Mouse (Mus musculus) kidney, postnatal 36 days (tissue): ENCODE results near the gene Sdf4.

Experiments
- DNase-seq, 2 experiments: peaks; one replicate each; pipeline ENCODE4 v3.0.0; 2021 to 2022; ENCODE audit warnings: mixed read lengths in 2 of 2

Gene Sdf4

DNA sequence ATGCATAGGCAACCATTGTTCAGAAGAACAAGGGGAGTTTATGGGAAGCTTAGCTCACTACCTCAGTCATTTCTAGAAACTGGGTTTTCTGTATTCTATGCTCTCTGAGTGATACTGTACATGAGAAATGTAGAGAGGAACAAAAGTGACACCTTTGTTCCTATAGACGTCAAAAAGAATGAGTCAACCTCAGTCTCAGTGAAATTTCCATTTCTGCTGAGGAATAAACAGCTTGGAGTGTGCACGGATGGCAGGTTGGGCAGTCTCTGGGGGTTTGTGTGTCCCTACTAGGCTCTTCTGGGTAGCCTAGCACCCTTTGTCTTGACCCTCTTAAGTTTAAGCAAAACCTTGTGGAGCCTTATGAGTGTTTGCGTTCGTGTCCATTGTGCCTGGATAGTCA is 15.7 kb downstream of the Sdf4 start:
- no peak for DNase-seq

DNA sequence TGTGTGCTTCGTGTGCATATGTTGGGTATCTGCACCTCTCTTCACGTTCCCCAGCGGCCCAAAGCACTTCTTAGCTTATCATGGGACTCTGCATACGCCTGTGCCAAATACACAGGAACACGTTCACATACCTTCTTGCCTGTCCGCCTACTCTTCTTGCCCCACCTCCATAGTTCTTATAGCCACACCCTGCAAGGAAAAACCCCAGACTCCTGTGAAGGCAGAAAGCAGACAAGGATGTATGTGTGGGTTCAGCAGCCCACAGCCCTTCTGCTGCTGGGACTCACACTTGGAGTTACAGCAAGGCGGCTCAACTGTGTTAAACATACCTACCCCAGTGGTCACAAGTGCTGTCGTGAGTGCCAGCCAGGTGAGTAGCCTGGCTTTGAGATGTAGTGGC is 21.0 kb downstream of the Sdf4 start, which contains the start of gene Tnfrsf4:
Gene Tnfrsf4, plus strand, starts transcription at position 207 of the 400 bp plus-strand sequence.
- no peak for DNase-seq

DNA sequence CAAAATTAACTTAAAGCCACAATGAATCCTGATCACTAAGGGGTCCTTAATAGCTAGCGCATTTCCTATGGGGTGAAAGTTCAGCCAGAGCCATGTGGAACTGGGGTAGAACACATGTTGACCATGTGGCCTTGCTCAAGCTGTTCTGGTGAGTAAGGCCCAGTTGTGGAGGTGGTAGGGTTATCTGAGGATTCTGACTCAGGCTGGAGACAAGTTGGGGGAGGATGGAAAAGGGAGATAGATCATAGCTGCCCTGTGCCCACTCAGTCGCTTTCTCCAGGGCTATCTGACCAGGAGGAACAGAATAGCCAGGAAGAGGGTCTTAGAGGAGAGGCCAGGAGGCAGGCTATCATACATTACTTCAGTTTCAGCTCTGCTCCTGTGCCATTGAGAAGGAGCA is 21.8 kb downstream of the Sdf4 start:
- no peak for DNase-seq

DNA sequence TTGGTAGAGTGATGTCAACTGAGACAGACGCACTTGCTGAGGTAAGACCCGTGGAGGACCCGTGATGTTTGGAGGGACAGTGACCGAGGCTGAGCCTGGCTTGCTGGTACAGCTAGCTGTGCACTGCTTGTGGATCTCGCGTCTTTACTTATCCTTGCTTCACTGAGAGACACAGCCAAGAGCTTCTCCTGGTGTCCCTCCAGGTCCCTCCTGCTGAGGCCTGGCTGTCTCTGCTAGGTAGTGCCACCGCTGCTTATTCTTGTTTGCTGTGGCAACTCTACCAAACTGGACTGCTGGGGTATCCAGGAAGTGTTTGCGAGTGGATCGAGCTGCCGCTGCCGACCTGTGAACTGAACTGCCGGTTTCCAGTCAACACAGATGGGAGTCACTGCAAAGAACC is 27.1 kb downstream of the Sdf4 start:
- DNase-seq = peak in 1 of 2 experiments; percentile 33

DNA sequence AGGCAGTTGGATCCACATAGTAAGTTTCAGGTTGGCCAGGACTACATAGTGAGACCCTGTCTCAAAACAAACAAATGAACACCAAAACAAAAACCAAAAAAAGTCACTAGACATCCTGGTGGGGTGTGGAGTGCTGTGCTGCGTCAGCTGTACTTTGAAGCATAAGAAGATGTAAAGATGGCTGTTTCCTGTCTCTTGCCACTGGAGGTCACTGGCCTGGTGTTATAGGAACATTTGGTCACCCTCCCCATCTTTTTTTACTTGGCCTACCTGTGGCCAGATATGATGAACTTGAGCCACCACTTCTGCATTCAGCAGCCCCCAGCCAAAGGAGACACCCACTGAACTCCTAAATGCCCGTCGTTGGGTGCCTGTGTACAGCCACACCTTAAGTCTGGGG is 28.7 kb downstream of the Sdf4 start:
- DNase-seq = no peak

DNA sequence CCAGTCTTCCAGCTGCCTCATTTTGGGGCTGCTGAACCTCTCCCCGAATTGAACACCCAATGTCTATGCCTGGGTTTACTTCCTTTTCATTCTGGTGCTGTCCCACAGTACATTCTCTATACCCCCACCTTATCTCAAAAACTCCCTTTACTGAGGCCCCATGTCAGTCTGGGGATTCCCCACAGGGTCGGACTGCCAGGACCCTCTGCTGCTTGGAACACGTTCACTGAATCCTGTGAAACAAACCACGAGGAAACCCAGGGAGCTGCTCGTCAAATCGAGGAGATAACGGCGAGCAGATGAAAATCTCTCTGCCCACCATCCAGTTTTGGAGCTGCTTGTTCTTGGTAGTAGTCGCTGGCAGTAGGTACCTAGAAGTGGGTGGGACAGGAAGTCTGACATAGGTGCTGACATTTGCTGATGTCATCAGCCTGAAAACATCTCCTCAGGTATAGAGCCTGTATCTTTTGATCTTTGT is 29.3 kb downstream of the Sdf4 start:
- DNase-seq = no peak

DNA sequence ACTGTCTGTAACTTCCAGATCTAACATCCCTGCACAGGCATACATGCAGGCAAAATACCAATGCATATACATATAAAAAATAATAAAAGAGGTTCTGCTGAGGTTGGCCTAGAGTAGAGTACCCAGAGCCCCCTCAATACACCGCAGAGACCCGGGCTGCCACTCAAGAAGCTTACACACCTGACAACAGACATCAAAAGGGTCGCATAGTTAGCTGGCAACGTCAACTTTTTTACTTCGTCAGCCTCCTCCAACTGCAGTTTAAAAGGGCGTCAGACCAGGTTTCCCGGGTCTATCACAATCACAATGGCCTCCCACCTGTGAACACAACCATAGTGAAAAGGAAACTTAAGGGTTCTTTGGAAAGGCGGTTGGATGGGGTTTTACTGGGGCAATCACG is 30.8 kb downstream of the Sdf4 start:
- DNase-seq = no peak

DNA sequence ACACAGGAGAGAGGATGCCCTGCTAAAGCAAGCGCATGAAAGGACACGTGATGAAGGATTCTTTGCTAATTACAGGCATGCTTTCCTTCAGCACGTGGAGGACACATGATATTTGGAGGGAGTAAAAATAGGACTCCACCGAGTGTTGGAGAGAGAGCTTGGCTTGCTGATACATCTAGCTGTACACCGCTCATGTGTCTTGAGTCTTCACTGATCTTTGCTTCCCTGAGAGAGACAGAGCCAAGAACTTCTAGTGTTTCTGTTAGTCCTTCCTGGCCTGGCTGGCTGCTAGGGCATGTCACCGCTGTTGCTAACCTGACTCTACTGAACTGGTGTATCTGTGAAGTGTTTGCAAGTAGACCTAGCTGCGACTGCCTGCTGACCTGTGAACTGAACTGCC is 31.5 kb downstream of the Sdf4 start:
- DNase-seq = no peak

DNA sequence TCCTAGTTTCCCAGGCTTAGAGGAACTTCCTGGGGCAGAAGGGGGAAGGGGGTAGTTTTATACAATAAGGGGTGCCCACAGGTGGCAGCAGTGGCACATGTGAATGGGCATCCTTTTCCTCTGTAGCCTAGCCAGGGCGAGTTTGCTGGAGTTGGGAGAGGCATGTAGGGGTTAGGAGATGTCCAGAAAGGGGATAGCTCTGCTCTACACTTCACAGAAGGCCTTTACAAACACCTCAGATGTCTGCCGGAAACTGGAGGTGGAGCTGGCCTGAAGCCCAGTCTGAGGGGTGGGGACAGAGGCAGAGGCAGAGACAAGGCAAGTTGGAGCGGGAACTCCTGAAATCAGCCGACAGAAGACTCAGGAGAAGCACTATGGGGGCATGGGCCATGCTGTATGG is 33.3 kb downstream of the Sdf4 start, which contains the start of gene Tnfrsf18:
Gene Tnfrsf18, plus strand, starts transcription at position 152 of the 400 bp plus-strand sequence.
- DNase-seq = peak; percentile 24 to 69

DNA sequence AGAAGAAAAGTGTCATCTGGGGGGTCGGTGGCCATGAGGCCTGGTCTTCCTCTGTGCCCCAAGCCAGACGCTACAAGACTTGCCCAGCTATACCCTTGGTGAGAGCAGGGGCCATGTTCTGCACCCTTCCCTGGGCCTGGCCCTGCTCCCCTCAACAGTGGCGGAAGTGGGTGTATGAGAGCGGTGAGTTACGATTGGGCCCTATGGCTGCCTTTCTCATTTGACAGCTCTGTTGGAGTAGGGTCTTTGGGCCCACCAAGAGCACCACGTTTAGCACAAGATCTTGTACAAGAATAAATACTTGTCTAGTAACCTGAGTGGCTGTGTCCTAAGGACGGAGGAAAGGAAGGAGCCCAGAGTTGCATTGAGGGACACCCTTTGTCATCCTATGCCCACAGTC is 35.9 kb downstream of the Sdf4 start:
- DNase-seq = no peak

DNA sequence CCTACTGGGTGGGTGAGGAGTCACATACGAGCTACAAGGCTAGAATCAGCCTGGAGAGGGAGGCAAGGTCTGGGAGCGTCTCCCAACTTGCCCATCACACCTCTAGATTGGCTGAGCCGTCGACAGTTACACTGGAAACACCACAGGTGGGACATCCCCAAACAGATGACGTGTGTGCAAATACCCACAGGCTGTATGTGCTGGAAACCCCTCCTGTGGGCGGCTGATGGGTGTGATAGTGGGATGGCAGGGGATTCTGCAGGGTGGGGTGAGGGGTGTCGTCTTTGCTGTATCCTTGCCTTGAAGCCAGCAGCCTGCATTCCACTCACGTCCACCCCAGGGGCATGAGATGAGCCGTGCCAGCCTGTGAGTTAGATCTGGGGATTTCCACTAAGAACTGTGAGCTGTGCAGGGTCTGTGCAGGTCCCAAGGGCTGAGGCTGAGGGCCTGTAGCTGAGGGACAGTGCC is 38.0 kb downstream of the Sdf4 start:
- DNase-seq = no peak

DNA sequence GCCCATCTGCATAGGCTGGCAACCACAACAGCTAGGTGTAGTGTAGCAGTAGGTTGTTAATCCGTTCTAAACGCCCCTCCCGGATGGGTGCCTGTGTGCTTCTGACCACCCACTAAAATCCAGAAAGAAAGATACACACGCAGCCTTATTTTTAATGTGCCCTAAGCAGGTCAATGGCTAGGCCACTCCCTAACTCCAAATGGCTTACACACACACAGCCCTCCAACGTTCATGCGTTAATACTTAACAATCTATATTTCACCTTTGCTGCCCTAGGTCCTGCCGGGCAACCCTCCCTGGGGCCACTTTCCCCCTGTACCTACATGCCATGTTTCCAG is 38.6 kb downstream of the Sdf4 start:
- no peak for DNase-seq

DNA sequence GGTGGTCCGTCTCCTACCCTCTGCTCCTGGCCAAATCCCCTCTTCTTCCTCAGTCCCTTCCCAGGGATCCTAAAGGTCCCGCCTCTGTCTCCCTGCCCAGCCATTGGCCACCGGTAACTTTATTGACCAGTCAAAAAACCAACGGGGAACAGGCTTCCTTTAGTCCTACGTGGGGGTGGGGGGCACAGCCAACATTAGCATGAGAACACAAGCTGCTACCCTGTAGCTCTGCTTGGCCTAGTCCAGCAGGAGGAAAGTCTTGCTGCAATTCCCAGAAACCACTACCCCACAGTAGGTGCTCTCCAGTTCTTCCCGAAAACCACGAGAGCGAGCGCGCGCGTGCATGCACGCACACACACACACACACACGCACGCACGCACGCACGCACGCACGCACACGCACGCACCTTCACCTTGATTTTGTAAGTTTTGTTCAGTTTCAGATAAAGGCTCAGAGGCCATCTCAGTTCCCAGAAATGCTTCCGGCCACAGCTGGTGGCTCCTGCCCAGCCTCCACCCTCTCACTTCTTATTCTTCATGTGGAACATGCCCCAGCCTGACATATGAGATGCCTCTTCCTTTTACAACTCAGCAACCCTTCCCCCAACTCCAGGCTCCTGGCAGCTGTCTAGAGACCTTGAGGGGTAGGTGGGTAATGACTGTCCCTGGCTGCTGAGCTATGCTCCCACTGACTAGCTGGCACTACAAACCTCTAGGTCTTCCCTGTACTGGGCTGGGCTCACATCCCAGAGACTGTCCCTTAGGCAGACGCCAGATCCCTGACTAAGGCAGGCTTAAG is 39.1 kb downstream of the Sdf4 start:
- peak; percentile 82 to 84 for DNase-seq

DNA sequence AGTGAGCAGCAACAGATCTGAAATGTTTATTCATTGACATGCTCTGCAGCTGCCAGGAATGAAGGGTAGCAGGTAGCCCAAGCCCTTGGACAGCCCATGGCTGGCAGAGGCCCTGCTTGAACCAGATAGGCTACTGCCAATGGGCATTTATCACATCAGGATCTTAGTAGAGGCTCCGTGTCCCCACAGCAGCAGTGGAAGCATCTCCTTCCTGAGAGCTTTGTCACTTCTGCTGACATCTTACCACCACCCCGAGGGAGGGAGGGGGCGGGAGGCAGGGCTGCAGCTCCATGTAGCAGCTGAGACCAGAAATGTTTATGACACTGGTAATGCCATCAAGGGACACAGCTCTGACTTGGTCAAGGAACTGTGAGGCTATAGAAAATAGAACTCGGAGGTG is 40.2 kb downstream of the Sdf4 start:
- DNase-seq = no peak

DNA sequence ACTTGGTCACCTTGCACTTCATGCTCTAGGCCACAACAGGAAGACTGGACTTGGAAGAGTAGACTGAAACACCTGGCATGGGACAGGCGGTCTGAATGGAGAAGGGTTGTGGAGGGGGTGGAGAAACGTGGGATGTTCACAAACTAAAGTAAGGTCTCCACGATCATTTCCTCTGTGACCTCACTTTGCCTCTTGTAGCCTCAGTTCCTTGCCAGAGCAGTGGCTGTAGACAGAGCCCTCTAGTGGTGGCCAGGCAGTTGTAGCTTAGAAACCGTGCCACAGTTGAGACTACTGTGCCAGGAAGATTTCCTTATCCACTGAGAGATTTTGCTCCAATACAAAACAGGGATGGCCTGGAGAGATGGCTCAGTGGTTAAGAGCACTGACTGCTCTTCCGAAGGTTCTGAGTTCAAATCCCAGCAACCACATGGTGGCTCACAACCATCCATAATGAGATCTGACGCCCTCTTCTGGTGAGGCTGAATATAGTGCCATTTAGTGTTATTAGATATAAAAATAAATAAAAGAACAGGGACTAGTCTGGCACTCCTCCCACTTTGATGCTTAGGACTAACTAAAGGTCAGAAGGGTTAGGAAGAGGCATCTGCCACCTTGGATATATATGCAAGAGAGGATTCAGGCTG is 40.9 kb downstream of the Sdf4 start:
- DNase-seq = peak; percentile 60 to 74

DNA sequence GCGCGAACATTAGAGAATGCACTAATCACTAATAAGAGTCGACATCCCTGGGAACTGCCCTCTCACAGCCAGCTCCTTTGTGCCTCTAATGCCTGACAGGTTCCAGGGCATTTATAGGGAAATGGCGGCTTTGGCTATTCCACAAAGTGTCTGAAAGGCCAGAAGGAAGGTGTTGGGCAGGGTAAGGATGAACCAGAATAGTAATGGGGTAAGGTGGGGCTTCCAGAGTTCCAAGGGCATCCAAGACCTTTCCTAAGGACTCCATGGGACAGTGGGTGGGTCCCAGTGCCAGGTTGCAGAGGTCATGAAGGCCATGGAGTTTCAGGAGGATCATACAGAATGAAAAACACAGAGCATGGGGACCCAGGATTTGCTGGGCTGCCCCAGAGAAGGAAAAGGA is 41.6 kb downstream of the Sdf4 start:
- no peak for DNase-seq

DNA sequence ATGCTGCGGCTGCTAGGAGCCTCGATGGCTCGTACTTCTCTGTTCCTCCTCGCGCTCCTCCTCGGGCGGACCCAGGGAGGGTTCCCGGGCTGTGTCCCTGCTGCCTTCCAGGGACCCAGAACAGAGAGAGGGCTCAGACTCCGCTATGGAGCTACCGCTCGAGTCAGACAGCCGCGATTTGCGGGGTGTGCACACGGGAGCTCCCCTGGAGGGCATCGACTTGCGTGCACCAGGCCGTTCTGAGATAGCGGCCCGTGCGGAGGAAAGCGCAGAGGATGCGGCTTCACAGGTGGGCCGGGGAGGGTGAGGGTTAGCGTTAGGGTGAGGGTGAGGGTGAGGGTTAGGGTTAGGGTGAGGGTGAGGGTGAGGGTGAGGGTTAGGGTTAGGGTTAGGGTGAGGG is 42.2 kb downstream of the Sdf4 start:
- no peak for DNase-seq

DNA sequence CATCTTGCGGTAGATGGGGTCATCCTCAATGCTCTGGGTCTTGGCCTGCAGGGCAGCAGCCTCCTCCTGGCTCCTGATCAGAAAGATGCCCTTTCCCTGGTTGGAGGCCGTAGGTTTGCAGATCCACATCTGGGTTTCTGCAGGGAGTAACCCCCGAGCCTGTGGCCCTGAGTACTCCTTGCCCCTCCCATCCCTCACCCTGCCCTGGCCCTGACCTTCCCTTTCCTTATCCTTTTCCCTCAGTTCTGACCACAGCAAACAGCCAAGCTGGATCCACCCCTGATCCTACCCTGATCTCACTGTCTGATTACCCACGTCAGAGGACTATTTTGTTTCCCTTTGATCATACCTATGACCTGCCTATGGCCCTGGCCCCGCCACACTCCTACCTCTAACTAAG is 52.1 kb downstream of the Sdf4 start:
- DNase-seq = no peak

DNA sequence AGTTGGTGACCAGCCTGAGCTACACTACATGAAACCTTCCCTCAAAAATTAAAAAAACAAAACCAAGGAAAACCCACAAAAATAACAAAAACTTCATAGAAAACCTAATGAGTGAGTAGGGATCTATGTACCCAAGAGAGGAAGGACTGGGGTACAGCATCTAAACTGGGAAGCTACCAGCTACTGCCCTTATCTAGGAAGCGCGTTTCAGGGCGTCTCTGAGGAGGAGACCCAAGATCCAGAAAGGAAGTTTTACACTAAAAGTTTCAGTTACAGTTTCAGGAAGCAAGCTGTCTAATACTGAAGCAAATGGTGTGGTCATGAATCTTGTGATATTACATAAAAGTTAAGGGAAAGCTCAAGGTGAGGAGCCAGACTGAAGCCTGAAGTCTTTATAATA is 57.1 kb downstream of the Sdf4 start:
- DNase-seq = no peak

DNA sequence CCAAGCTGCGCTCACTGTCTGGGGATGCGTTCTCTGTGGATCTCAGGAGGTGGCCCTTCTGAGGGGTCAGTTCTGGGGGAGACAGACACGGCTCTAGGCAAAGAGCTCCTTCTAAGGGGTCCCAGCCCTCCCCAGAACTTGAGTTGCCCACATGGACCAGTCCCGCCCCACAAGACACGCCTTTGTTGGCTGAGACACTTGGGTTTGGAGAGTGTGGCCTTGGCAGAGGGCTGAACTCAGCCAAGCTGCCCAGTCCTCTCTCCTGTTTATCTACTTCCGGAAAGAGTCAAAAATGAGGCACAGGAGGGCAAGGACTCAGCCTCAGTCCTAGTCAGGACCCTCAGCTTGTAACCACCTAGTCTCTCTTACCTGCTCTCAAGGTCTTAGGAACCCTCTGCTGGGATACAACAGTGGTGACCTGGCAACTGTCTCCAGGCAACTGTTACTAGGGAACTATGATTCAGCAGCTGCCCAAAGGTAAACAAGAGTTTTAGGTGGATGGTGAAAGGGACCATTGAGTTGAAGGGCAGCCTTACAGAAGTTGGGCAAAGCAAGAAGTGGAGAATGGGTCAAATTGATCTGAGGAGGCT is 57.8 kb downstream of the Sdf4 start:
- DNase-seq = no peak

DNA sequence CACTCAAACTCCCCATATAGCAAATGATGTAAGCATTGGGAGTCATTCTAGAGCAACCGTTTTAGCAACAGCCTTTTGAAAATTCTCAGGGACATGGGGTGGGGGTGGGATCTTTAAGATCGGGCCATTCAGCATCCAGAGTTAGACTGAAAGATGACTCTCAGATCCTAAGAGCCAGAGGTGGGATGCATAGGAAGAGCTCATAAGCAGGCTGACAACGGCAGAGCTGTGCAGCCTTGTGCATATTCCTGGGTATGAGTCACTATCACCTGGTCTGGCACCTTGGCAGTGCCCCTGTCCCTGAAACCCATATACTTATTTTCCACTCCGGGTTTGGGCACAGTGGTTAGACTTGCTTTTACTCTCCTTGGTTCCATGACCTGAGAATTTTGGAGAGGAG is 60.4 kb downstream of the Sdf4 start:
- no peak for DNase-seq

DNA sequence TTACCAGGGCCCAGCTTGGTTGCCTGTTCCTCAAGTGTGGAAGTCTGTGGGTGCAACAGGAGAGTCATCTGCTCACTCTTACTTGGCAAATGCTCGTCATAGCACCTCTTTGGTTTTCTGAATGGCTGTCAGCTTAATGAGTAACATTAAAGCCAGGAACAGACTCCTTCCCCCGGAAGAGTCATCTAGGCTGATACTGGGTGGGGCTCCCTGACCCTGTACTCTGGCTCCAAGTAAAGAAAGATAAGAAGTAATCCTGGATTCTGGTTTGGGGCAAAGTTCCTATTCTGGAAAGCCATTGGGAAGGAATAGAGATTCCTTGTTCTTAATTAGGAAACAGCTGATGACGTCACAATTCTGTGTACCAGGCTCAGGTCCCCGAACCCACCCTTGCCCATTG is 61.5 kb downstream of the Sdf4 start:
- DNase-seq = no peak

DNA sequence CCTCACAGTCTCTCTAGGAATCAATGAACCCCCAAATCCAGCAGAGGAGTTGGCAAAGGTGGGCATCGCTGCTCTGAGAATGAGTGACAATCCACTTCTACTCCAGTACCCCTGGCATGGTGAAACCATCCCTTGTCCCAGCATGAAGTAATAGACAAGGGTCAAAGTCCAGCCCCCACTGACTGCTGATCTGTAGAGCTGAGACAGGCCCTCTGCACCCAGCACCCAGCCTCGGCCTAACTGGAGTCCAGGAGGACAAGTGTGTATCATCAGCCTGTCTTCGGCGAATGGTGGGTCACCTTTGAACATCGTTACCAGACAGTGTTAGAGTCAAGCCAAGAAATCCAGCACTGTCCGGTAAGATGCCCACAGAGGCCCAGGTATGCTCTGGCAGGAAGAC is 61.9 kb downstream of the Sdf4 start:
- peak; percentile 75 to 84 for DNase-seq

DNA sequence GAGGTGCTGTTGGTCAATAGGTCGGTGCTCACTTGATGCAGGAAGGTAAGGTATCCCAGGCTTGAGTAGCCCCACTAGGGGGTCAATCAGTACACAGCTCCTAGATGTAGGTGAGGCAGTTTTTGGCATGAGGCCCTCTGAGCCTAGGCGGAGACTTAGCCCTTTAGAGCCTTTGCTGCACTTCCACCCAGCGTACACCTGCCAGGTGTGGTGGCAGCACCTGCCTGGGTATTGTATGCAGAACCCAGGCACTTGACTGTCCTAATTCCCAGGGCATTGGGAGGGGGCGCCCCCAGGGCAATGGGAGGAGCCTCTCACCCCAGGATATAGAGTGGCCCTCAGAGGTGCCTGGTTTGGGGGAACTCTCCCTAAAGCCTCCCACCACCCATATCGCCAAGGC is 62.5 kb downstream of the Sdf4 start:
- DNase-seq = peak in 1 of 2 experiments; percentile 48
